Mouse (Mus musculus) ES-Bruce4 (cell line): Measurements from ENCODE around the gene Ugt1a10.

Experiments
- CTCF ChIP-seq: IDR thresholded peaks from one replicate; pipeline ENCODE4 v1.8.1; 2011; ENCODE audit warnings: low read depth, low read length
- EP300 ChIP-seq: IDR thresholded peaks from 2 replicates; pipeline ENCODE4 v1.6.1; 2011; ENCODE audit warnings: low read depth, low read length; ENCODE audit not compliant: insufficient read depth
- POLR2A ChIP-seq: IDR thresholded peaks from one replicate; pipeline ENCODE4 v1.8.1; 2011; ENCODE audit warnings: low read length; ENCODE audit not compliant: insufficient read depth

DNA sequence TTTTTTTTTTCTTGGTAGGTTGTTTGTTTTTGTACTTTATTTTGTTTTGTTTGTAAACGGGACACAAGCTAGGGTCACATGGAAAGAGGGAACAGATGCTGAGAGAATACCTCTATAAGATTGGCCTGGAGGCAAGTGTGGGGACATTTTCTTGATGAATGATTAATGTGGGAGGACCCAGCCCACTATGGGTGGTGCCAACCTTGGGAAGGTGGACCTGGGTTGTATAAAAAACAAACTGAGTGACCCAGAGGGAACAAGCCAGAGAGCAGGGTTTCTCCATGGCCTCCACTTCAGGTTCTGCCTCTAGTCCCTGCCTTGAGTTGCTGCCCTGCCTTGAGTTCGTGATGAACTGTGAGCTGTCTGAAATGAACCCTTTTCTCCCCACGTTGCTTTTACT lies 45.7 kb upstream of the Ugt1a10 start:
- TF ChIP-seq CTCF (no peak), POLR2A (no peak), EP300 (no peak)
